Comparison of ENCODE assay signal across 27 mouse cellular contexts in genomic region chr4:55699161-55699560, GRCm38 (mm10).
"Had no signal": no experiment of that assay in that cellular context is flagged by ENCODE, and none has a peak within 500 bp of the region (broad histone marks: within the 10 kb centered on the region; RNA-seq: fewer than 3 reads in every experiment).

No protein-coding gene starts in this region.

- H3K9me3 ChIP-seq: heart, embryonic 10.5 days; heart, embryonic 13.5 days; heart, embryonic 15.5 days; hindbrain, embryonic 13.5 days; hindbrain, embryonic 15.5 days; kidney, embryonic 15.5 days; limb, embryonic 10.5 days; limb, embryonic 12.5 days; liver, embryonic 13.5 days; liver, embryonic 15.5 days had no signal

- H3K27ac ChIP-seq: heart, embryonic 10.5 days; heart, embryonic 13.5 days; heart, embryonic 15.5 days; hindbrain, embryonic 13.5 days; hindbrain, embryonic 15.5 days; hindbrain, postnatal 0 days; kidney, embryonic 15.5 days; kidney, postnatal 0 days; limb, embryonic 10.5 days; limb, embryonic 12.5 days; liver, embryonic 13.5 days; liver, embryonic 15.5 days had no signal

- H3K27me3 ChIP-seq: heart, embryonic 15.5 days; hindbrain, embryonic 13.5 days; hindbrain, embryonic 15.5 days; kidney, embryonic 15.5 days; limb, embryonic 12.5 days; liver, embryonic 13.5 days; liver, embryonic 15.5 days had no signal

- H3K9ac ChIP-seq: heart, embryonic 13.5 days; heart, embryonic 15.5 days; hindbrain, embryonic 13.5 days; hindbrain, embryonic 15.5 days; kidney, embryonic 15.5 days; limb, embryonic 12.5 days; liver, embryonic 13.5 days; liver, embryonic 15.5 days had no signal

- H3K4me3 ChIP-seq: heart, embryonic 10.5 days; heart, embryonic 13.5 days; heart, embryonic 15.5 days; hindbrain, embryonic 13.5 days; hindbrain, embryonic 15.5 days; kidney, embryonic 15.5 days; limb, embryonic 10.5 days; limb, embryonic 12.5 days; liver, embryonic 13.5 days; liver, embryonic 15.5 days had no signal

- H3K4me1 ChIP-seq: heart, embryonic 10.5 days; heart, embryonic 15.5 days; kidney, embryonic 15.5 days; limb, embryonic 10.5 days; liver, embryonic 13.5 days; liver, embryonic 15.5 days had no signal

- H3K4me2 ChIP-seq: heart, embryonic 13.5 days; hindbrain, embryonic 13.5 days; hindbrain, embryonic 15.5 days; kidney, embryonic 15.5 days; limb, embryonic 12.5 days; liver, embryonic 11.5 days; liver, embryonic 13.5 days; liver, embryonic 15.5 days had no signal

- H3K36me3 ChIP-seq: heart, embryonic 10.5 days; heart, embryonic 13.5 days; heart, embryonic 15.5 days; hindbrain, embryonic 13.5 days; hindbrain, embryonic 15.5 days; kidney, embryonic 15.5 days; limb, embryonic 10.5 days; limb, embryonic 12.5 days; liver, embryonic 13.5 days; liver, embryonic 15.5 days had no signal

- DNase-seq: gastrocnemius, postnatal 14 days; gastrocnemius, postnatal 36 days; heart, adult 18-20 months; heart, postnatal 14 days; heart, postnatal 36 days; kidney, adult 11 months; kidney, adult 2 months; kidney, adult 9 months; kidney, postnatal 14 days; kidney, postnatal 36 days; layer of hippocampus, adult 9-11 months; layer of hippocampus, postnatal 36 days; liver; liver, embryonic 13.5 days had no signal

- ATAC-seq: hindbrain, postnatal 0 days; intestine, embryonic 16.5 days had no signal
